Mouse (Mus musculus): Measurements from ENCODE around the gene Tmem88b. TPM values are rescaled to one million over a fixed set of nuclear protein-coding genes. Genes with fewer than 3 reads are reported as not detected.

Gene Tmem88b
- total and polyA plus RNA-seq, 2 experiments from 2014 or later: 2.9 to 4.2 TPM

GRCm38 (mm10) chr4:155736421-155736820 is 49.3 kb downstream of the Tmem88b start:
- Histone ChIP-seq H3K36me3 (replicated peaks; ENCODE audit: control insufficient read depth, insufficient read depth, low read length) (peaks cover 36% of the 10 kb centered on the region), H3K27me3 (ENCODE audit: control insufficient read depth, insufficient read depth, low read length) (no peaks in the 10 kb centered on the region), H3K4me1 (ENCODE audit: control insufficient read depth, insufficient read depth) (peaks cover 6% of the 10 kb centered on the region), H3K4me3 (ENCODE audit: low read depth, low read length) (no peak overlapping the region), H3K9ac (replicated peaks; ENCODE audit: low read depth, low read length) (no peak overlapping the region), H3K9me3 (replicated peaks; ENCODE audit: control insufficient read depth, low read length) (no peaks in the 10 kb centered on the region), H3K4me2 (ENCODE audit: low read depth, low read length) (no peak overlapping the region), H3K27ac (ENCODE audit: low read depth) (no peak overlapping the region)
- DNase-seq (ENCODE audit: low spot score) (no peak), ATAC-seq (ENCODE audit: insufficient read depth, low read depth) (no peak)
- no peak for TF ChIP-seq EP300 (IDR thresholded peaks at IDR 0.05; ENCODE audit: low read depth)
- WGBS: 87% methylated on average over 5 of the region's 5 CpGs

GRCm38 (mm10) chr4:155735788-155736187 is 49.9 kb downstream of the Tmem88b start:
- Histone ChIP-seq H3K4me3 (ENCODE audit: low read depth, low read length) (peak overlapping the region; percentile 79), H3K27me3 (ENCODE audit: control insufficient read depth, insufficient read depth, low read length) (no peaks in the 10 kb centered on the region), H3K9me3 (replicated peaks; ENCODE audit: control insufficient read depth, low read length) (no peaks in the 10 kb centered on the region), H3K9ac (replicated peaks; ENCODE audit: low read depth, low read length) (peak overlapping the region; percentile 77), H3K4me2 (ENCODE audit: low read depth, low read length) (peak overlapping the region; percentile 95), H3K4me1 (ENCODE audit: control insufficient read depth, insufficient read depth) (peaks cover 6% of the 10 kb centered on the region), H3K36me3 (replicated peaks; ENCODE audit: control insufficient read depth, insufficient read depth, low read length) (peaks cover 30% of the 10 kb centered on the region), H3K27ac (ENCODE audit: low read depth) (no peak overlapping the region)
- TF ChIP-seq CTCF (IDR thresholded peaks at IDR 0.05; ENCODE audit: low read depth) (no peak), EP300 (IDR thresholded peaks at IDR 0.05; ENCODE audit: low read depth) (no peak)
- 73% methylated on average over 5 of the region's 5 CpGs for WGBS
- ATAC-seq (ENCODE audit: insufficient read depth, low read depth) (no peak), DNase-seq (ENCODE audit: low spot score) (no peak)

GRCm38 (mm10) chr4:155734951-155735702 is 50.5 kb downstream of the Tmem88b start:
- H3K27me3 ChIP-seq (ENCODE audit: control insufficient read depth, insufficient read depth, low read length): no peaks in the 10 kb centered on the region
- H3K4me2 ChIP-seq (ENCODE audit: low read depth, low read length): peak overlapping the region; percentile 95
- peak overlapping the region; percentile 79 for H3K4me3 ChIP-seq (ENCODE audit: low read depth, low read length)
- H3K9me3 ChIP-seq (replicated peaks; ENCODE audit: control insufficient read depth, low read length): no peaks in the 10 kb centered on the region
- peak overlapping the region; percentile 75 for H3K27ac ChIP-seq (ENCODE audit: low read depth)
- DNase-seq (ENCODE audit: low spot score) (peak; percentile 10), ATAC-seq (ENCODE audit: insufficient read depth, low read depth) (peak; percentile 67)
- H3K4me1 ChIP-seq (ENCODE audit: control insufficient read depth, insufficient read depth): peaks cover 6% of the 10 kb centered on the region
- WGBS: under 1% methylated on average over 54 of the region's 79 CpGs
- H3K9ac ChIP-seq (replicated peaks; ENCODE audit: low read depth, low read length): peak overlapping the region; percentile 77
- TF ChIP-seq CTCF (IDR thresholded peaks at IDR 0.05; ENCODE audit: low read depth): no peak
- no peak for TF ChIP-seq EP300 (IDR thresholded peaks at IDR 0.05; ENCODE audit: low read depth)
- H3K36me3 ChIP-seq (replicated peaks; ENCODE audit: control insufficient read depth, insufficient read depth, low read length): peaks cover 23% of the 10 kb centered on the region

GRCm38 (mm10) chr4:155734350-155734941 is 51.2 kb downstream of the Tmem88b start, which contains the start of gene Tmem240:
Tmem240 (plus strand) TSS chr4:155734800.
- no peaks in the 10 kb centered on the region for H3K27me3 ChIP-seq (ENCODE audit: control insufficient read depth, insufficient read depth, low read length)
- peaks cover 6% of the 10 kb centered on the region for H3K4me1 ChIP-seq (ENCODE audit: control insufficient read depth, insufficient read depth)
- H3K27ac ChIP-seq (ENCODE audit: low read depth): peak within 1 kb of the TSS; percentile 75
- peak within 1 kb of the TSS; percentile 95 for H3K4me2 ChIP-seq (ENCODE audit: low read depth, low read length)
- DNase-seq (ENCODE audit: low spot score) (peak; percentile 87), ATAC-seq (ENCODE audit: insufficient read depth, low read depth) (peak; percentile 82)
- H3K36me3 ChIP-seq (replicated peaks; ENCODE audit: control insufficient read depth, insufficient read depth, low read length): peaks cover 24% of the 10 kb centered on the region
- WGBS: under 1% methylated on average over 33 of the region's 35 CpGs
- H3K9ac ChIP-seq (replicated peaks; ENCODE audit: low read depth, low read length): peak within 1 kb of the TSS; percentile 77
- peak within 1 kb of the TSS; percentile 79 for H3K4me3 ChIP-seq (ENCODE audit: low read depth, low read length)
- TF ChIP-seq CTCF (IDR thresholded peaks at IDR 0.05; ENCODE audit: low read depth) (no peak), EP300 (IDR thresholded peaks at IDR 0.05; ENCODE audit: low read depth) (no peak)
- H3K9me3 ChIP-seq (replicated peaks; ENCODE audit: control insufficient read depth, low read length): no peaks in the 10 kb centered on the region

GRCm38 (mm10) chr4:155733267-155733666 is 52.4 kb downstream of the Tmem88b start:
- peaks cover 6% of the 10 kb centered on the region for H3K4me1 ChIP-seq (ENCODE audit: control insufficient read depth, insufficient read depth)
- WGBS: 84% methylated on average over 10 of the region's 10 CpGs
- H3K27me3 ChIP-seq (ENCODE audit: control insufficient read depth, insufficient read depth, low read length): no peaks in the 10 kb centered on the region
- DNase-seq (ENCODE audit: low spot score) (no peak), ATAC-seq (ENCODE audit: insufficient read depth, low read depth) (no peak)
- no peaks in the 10 kb centered on the region for H3K9me3 ChIP-seq (replicated peaks; ENCODE audit: control insufficient read depth, low read length)
- H3K27ac ChIP-seq (ENCODE audit: low read depth): no peak overlapping the region
- TF ChIP-seq EP300 (IDR thresholded peaks at IDR 0.05; ENCODE audit: low read depth) (no peak), CTCF (IDR thresholded peaks at IDR 0.05; ENCODE audit: low read depth) (no peak)
- no peak overlapping the region for H3K4me2 ChIP-seq (ENCODE audit: low read depth, low read length)
- no peak overlapping the region for H3K4me3 ChIP-seq (ENCODE audit: low read depth, low read length)
- no peak overlapping the region for H3K9ac ChIP-seq (replicated peaks; ENCODE audit: low read depth, low read length)
- peaks cover 27% of the 10 kb centered on the region for H3K36me3 ChIP-seq (replicated peaks; ENCODE audit: control insufficient read depth, insufficient read depth, low read length)

Small RNAs within 50 kb of the gene (microRNA-seq; reads per million reads assigned to microRNA genes)
- gene Gm27743: not detected

Other genes starting within 250 kb of the Tmem88b start
- gene Nadk, start 223.5 kb downstream of the Tmem88b start, total RNA-seq (2014; rRNA removed; ENCODE audit: low replicate concordance): 48.0 and 52.7 TPM in 2 replicates
- 36.0 and 37.4 TPM in 2 replicates for gene Nadk, start 223.5 kb downstream of the Tmem88b start, polyA plus RNA-seq (2015; fragmentation: Nextera tagmentation; extraction: Ambion mirVana)
- gene Slc35e2, start 184.5 kb downstream of the Tmem88b start, total RNA-seq (2014; rRNA removed; ENCODE audit: low replicate concordance): 11.8 and 14.4 TPM in 2 replicates
- 3.6 and 4.4 TPM in 2 replicates for gene Slc35e2, start 184.5 kb downstream of the Tmem88b start, polyA plus RNA-seq (2015; fragmentation: Nextera tagmentation; extraction: Ambion mirVana)
- gene Cdk11b, start 161.0 kb downstream of the Tmem88b start, total RNA-seq (2014; rRNA removed; ENCODE audit: low replicate concordance): 8.7 and 15.3 TPM in 2 replicates
- 36.8 TPM in 2 replicates for gene Cdk11b, start 161.0 kb downstream of the Tmem88b start, polyA plus RNA-seq (2015; fragmentation: Nextera tagmentation; extraction: Ambion mirVana)
- not detected in 2 replicates for gene Gm10563, start 140.5 kb downstream of the Tmem88b start, total RNA-seq (2014; rRNA removed; ENCODE audit: low replicate concordance)
- not detected in 2 replicates for gene Gm10563, start 140.5 kb downstream of the Tmem88b start, polyA plus RNA-seq (2015; fragmentation: Nextera tagmentation; extraction: Ambion mirVana)
- gene Mmp23, start 132.5 kb downstream of the Tmem88b start, total RNA-seq (2014; rRNA removed; ENCODE audit: low replicate concordance): 66.6 and 76.6 TPM in 2 replicates
- 49.8 and 49.9 TPM in 2 replicates for gene Mmp23, start 132.5 kb downstream of the Tmem88b start, polyA plus RNA-seq (2015; fragmentation: Nextera tagmentation; extraction: Ambion mirVana)
- 27.3 and 30.4 TPM in 2 replicates for gene Mib2, start 116.7 kb downstream of the Tmem88b start, total RNA-seq (2014; rRNA removed; ENCODE audit: low replicate concordance)
- gene Mib2, start 116.7 kb downstream of the Tmem88b start, polyA plus RNA-seq (2015; fragmentation: Nextera tagmentation; extraction: Ambion mirVana): 9.9 and 12.1 TPM in 2 replicates
- gene Fndc10, start 91.5 kb downstream of the Tmem88b start, total RNA-seq (2014; rRNA removed; ENCODE audit: low replicate concordance): 4.1 and 9.7 TPM in 2 replicates
- 1.8 and 2.1 TPM in 2 replicates for gene Fndc10, start 91.5 kb downstream of the Tmem88b start, polyA plus RNA-seq (2015; fragmentation: Nextera tagmentation; extraction: Ambion mirVana)
- gene Ssu72, start 81.1 kb downstream of the Tmem88b start, total RNA-seq (2014; rRNA removed; ENCODE audit: low replicate concordance): 83.6 and 95.7 TPM in 2 replicates
- 106 TPM in 2 replicates for gene Ssu72, start 81.1 kb downstream of the Tmem88b start, polyA plus RNA-seq (2015; fragmentation: Nextera tagmentation; extraction: Ambion mirVana)
- 0.57 and 1.7 TPM in 2 replicates for gene Tmem240, start 51.1 kb downstream of the Tmem88b start, total RNA-seq (2014; rRNA removed; ENCODE audit: low replicate concordance)
- gene Tmem240, start 51.1 kb downstream of the Tmem88b start, polyA plus RNA-seq (2015; fragmentation: Nextera tagmentation; extraction: Ambion mirVana): 0.41 and 0.48 TPM in 2 replicates
- 123 and 128 TPM in 2 replicates for gene Atad3a, start 24.8 kb downstream of the Tmem88b start, total RNA-seq (2014; rRNA removed; ENCODE audit: low replicate concordance)
- 85.3 and 99.3 TPM in 2 replicates for gene Atad3a, start 24.8 kb downstream of the Tmem88b start, polyA plus RNA-seq (2015; fragmentation: Nextera tagmentation; extraction: Ambion mirVana)
- 15.5 and 20.0 TPM in 2 replicates for gene Vwa1, start 11.2 kb downstream of the Tmem88b start, total RNA-seq (2014; rRNA removed; ENCODE audit: low replicate concordance)
- gene Vwa1, start 11.2 kb downstream of the Tmem88b start, polyA plus RNA-seq (2015; fragmentation: Nextera tagmentation; extraction: Ambion mirVana): 7.1 and 7.5 TPM in 2 replicates
- gene Ankrd65, start 4.6 kb upstream of the Tmem88b start, total RNA-seq (2014; rRNA removed; ENCODE audit: low replicate concordance): not detected in 2 replicates
- gene Ankrd65, start 4.6 kb upstream of the Tmem88b start, polyA plus RNA-seq (2015; fragmentation: Nextera tagmentation; extraction: Ambion mirVana): 0.26 TPM in 1 of 2 replicates, not detected in the other
- gene Mrpl20, start 17.0 kb upstream of the Tmem88b start, total RNA-seq (2014; rRNA removed; ENCODE audit: low replicate concordance): 32.2 and 91.4 TPM in 2 replicates
- gene Mrpl20, start 17.0 kb upstream of the Tmem88b start, polyA plus RNA-seq (2015; fragmentation: Nextera tagmentation; extraction: Ambion mirVana): 188 and 207 TPM in 2 replicates
- gene Ccnl2, start 26.6 kb upstream of the Tmem88b start, total RNA-seq (2014; rRNA removed; ENCODE audit: low replicate concordance): 58.7 and 80.7 TPM in 2 replicates
- 79.6 and 83.0 TPM in 2 replicates for gene Ccnl2, start 26.6 kb upstream of the Tmem88b start, polyA plus RNA-seq (2015; fragmentation: Nextera tagmentation; extraction: Ambion mirVana)
- 122 and 146 TPM in 2 replicates for gene Aurkaip1, start 45.4 kb upstream of the Tmem88b start, total RNA-seq (2014; rRNA removed; ENCODE audit: low replicate concordance)
- 155 TPM in 2 replicates for gene Aurkaip1, start 45.4 kb upstream of the Tmem88b start, polyA plus RNA-seq (2015; fragmentation: Nextera tagmentation; extraction: Ambion mirVana)
- 99.5 and 113 TPM in 2 replicates for gene Mxra8, start 53.8 kb upstream of the Tmem88b start, total RNA-seq (2014; rRNA removed; ENCODE audit: low replicate concordance)
- 57.8 and 62.6 TPM in 2 replicates for gene Mxra8, start 53.8 kb upstream of the Tmem88b start, polyA plus RNA-seq (2015; fragmentation: Nextera tagmentation; extraction: Ambion mirVana)
- gene Dvl1, start 61.5 kb upstream of the Tmem88b start, total RNA-seq (2014; rRNA removed; ENCODE audit: low replicate concordance): 49.5 and 76.4 TPM in 2 replicates
- gene Dvl1, start 61.5 kb upstream of the Tmem88b start, polyA plus RNA-seq (2015; fragmentation: Nextera tagmentation; extraction: Ambion mirVana): 2.8 and 2.9 TPM in 2 replicates
- 0.11 and 0.19 TPM in 2 replicates for gene Tas1r3, start 77.5 kb upstream of the Tmem88b start, total RNA-seq (2014; rRNA removed; ENCODE audit: low replicate concordance)
- gene Tas1r3, start 77.5 kb upstream of the Tmem88b start, polyA plus RNA-seq (2015; fragmentation: Nextera tagmentation; extraction: Ambion mirVana): 0.04 and 0.05 TPM in 2 replicates
- 9.8 and 11.8 TPM in 2 replicates for gene Cptp, start 83.6 kb upstream of the Tmem88b start, total RNA-seq (2014; rRNA removed; ENCODE audit: low replicate concordance)
- 7.0 and 7.2 TPM in 2 replicates for gene Cptp, start 83.6 kb upstream of the Tmem88b start, polyA plus RNA-seq (2015; fragmentation: Nextera tagmentation; extraction: Ambion mirVana)
- 19.0 and 25.1 TPM in 2 replicates for gene Ints11, start 83.7 kb upstream of the Tmem88b start, total RNA-seq (2014; rRNA removed; ENCODE audit: low replicate concordance)
- gene Ints11, start 83.7 kb upstream of the Tmem88b start, polyA plus RNA-seq (2015; fragmentation: Nextera tagmentation; extraction: Ambion mirVana): 20.0 and 21.6 TPM in 2 replicates
- 31.3 and 33.9 TPM in 2 replicates for gene Pusl1, start 105.9 kb upstream of the Tmem88b start, total RNA-seq (2014; rRNA removed; ENCODE audit: low replicate concordance)
- 20.1 and 22.3 TPM in 2 replicates for gene Pusl1, start 105.9 kb upstream of the Tmem88b start, polyA plus RNA-seq (2015; fragmentation: Nextera tagmentation; extraction: Ambion mirVana)
- gene Acap3, start 105.9 kb upstream of the Tmem88b start, total RNA-seq (2014; rRNA removed; ENCODE audit: low replicate concordance): 16.3 and 31.2 TPM in 2 replicates
- gene Acap3, start 105.9 kb upstream of the Tmem88b start, polyA plus RNA-seq (2015; fragmentation: Nextera tagmentation; extraction: Ambion mirVana): 5.8 and 6.4 TPM in 2 replicates
- 46.4 and 46.8 TPM in 2 replicates for gene Ube2j2, start 158.0 kb upstream of the Tmem88b start, total RNA-seq (2014; rRNA removed; ENCODE audit: low replicate concordance)
- gene Ube2j2, start 158.0 kb upstream of the Tmem88b start, polyA plus RNA-seq (2015; fragmentation: Nextera tagmentation; extraction: Ambion mirVana): 63.3 and 66.9 TPM in 2 replicates
- 42.5 and 51.4 TPM in 2 replicates for gene C1qtnf12, start 176.4 kb upstream of the Tmem88b start, total RNA-seq (2014; rRNA removed; ENCODE audit: low replicate concordance)
- gene C1qtnf12, start 176.4 kb upstream of the Tmem88b start, polyA plus RNA-seq (2015; fragmentation: Nextera tagmentation; extraction: Ambion mirVana): 20.5 and 20.8 TPM in 2 replicates
- 3.9 and 11.2 TPM in 2 replicates for gene B3galt6, start 206.8 kb upstream of the Tmem88b start, total RNA-seq (2014; rRNA removed; ENCODE audit: low replicate concordance)
- 5.0 and 5.7 TPM in 2 replicates for gene B3galt6, start 206.8 kb upstream of the Tmem88b start, polyA plus RNA-seq (2015; fragmentation: Nextera tagmentation; extraction: Ambion mirVana)
- gene Sdf4, start 207.0 kb upstream of the Tmem88b start, total RNA-seq (2014; rRNA removed; ENCODE audit: low replicate concordance): 88.4 and 114 TPM in 2 replicates
- gene Sdf4, start 207.0 kb upstream of the Tmem88b start, polyA plus RNA-seq (2015; fragmentation: Nextera tagmentation; extraction: Ambion mirVana): 102 and 105 TPM in 2 replicates
- not detected in 2 replicates for gene Tnfrsf4, start 228.0 kb upstream of the Tmem88b start, total RNA-seq (2014; rRNA removed; ENCODE audit: low replicate concordance)
- 0.26 and 0.31 TPM in 2 replicates for gene Tnfrsf4, start 228.0 kb upstream of the Tmem88b start, polyA plus RNA-seq (2015; fragmentation: Nextera tagmentation; extraction: Ambion mirVana)
- 2.2 TPM in 1 of 2 replicates, not detected in the other for gene Tnfrsf18, start 240.3 kb upstream of the Tmem88b start, total RNA-seq (2014; rRNA removed; ENCODE audit: low replicate concordance)
- 0.88 and 1.00 TPM in 2 replicates for gene Tnfrsf18, start 240.3 kb upstream of the Tmem88b start, polyA plus RNA-seq (2015; fragmentation: Nextera tagmentation; extraction: Ambion mirVana)

All from heart, postnatal 0 days (tissue).